Mouse (Mus musculus) brain, embryonic 14.5 days (tissue): Measurements from ENCODE around the gene Cfap65.

Source experiments
- CTCF ChIP-seq: fragments of 200-500 bp; IDR thresholded peaks from 2 replicates; pipeline ENCODE4 v1.5.1; 2012; ENCODE audit warnings: inconsistent platforms, mild to moderate bottlenecking, moderate library complexity, borderline replicate concordance; ENCODE audit not compliant: insufficient read depth, insufficient read length; ENCODE audit errors: extremely low read depth
- POLR2A ChIP-seq: fragments of 200-500 bp; IDR thresholded peaks from 2 replicates; pipeline ENCODE4 v1.6.1; 2012; ENCODE audit warnings: mild to moderate bottlenecking, inconsistent platforms, borderline replicate concordance; ENCODE audit not compliant: poor library complexity, insufficient read depth, insufficient read length, severe bottlenecking; ENCODE audit errors: extremely low read depth

GRCm38 (mm10) chr1:74892351-74893133, 42.9 kb downstream of the Cfap65 start:
- TF ChIP-seq POLR2A (no peak), CTCF (no peak)
